Mouse (Mus musculus) MEL (cell line): ENCODE data around the gene Ablim1.

ENCODE experiments used
- CTCF ChIP-seq, 3 experiments: IDR thresholded peaks in 2 of 3; conservative IDR thresholded peaks in 1 of 3; 2 replicates each; pipeline ENCODE4 v1.5.1; 2011 to 2012; ENCODE audit warnings: low read length in 3 of 3, low read depth in 2 of 3, mild to moderate bottlenecking in 2 of 3, improper control_type of control experiment in 1 of 3, inconsistent platforms in 1 of 3, mixed read lengths in 1 of 3, moderate library complexity in 1 of 3; ENCODE audit not compliant: control insufficient read depth in 1 of 3, insufficient read depth in 1 of 3, poor library complexity in 1 of 3, severe bottlenecking in 1 of 3
- E2F4 ChIP-seq: IDR thresholded peaks from 2 replicates; pipeline ENCODE4 v1.6.1; 2011; ENCODE audit warnings: low read depth, low read length, improper control_type of control experiment, borderline replicate concordance
- EP300 ChIP-seq, 2 experiments: IDR thresholded peaks; 2 replicates each; pipeline ENCODE4 v1.6.1; 2011; ENCODE audit warnings: improper control_type of control experiment in 2 of 2, low read length in 2 of 2, low read depth in 1 of 2, mild to moderate bottlenecking in 1 of 2
- GABPA ChIP-seq: IDR thresholded peaks from 2 replicates; pipeline ENCODE4 v1.6.1; 2012; ENCODE audit warnings: low read depth, mild to moderate bottlenecking, inconsistent platforms, low read length, improper control_type of control experiment, moderate library complexity
- HCFC1 ChIP-seq: IDR thresholded peaks from 2 replicates; pipeline ENCODE4 v1.6.1; 2012; ENCODE audit warnings: low read depth, mild to moderate bottlenecking, inconsistent platforms, low read length, improper control_type of control experiment, moderate library complexity
- JUND ChIP-seq: IDR thresholded peaks from 2 replicates; pipeline ENCODE4 v1.6.1; 2011; ENCODE audit warnings: low read depth, mild to moderate bottlenecking, improper control_type of control experiment, low read length
- MXI1 ChIP-seq: IDR thresholded peaks from 2 replicates; pipeline ENCODE4 v1.6.1; 2011; ENCODE audit warnings: mild to moderate bottlenecking, low read depth, low read length, improper control_type of control experiment
- MYC ChIP-seq: IDR thresholded peaks from 2 replicates; pipeline ENCODE4 v1.6.1; 2011; ENCODE audit warnings: low read depth, mild to moderate bottlenecking, low read length, improper control_type of control experiment, moderate library complexity
- POLR2A ChIP-seq, 2 experiments: IDR thresholded peaks; 2 replicates each; pipeline ENCODE4 v1.6.1; 2011 to 2012; ENCODE audit warnings: low read length in 2 of 2, mild to moderate bottlenecking in 2 of 2, control low read depth in 1 of 2, improper control_type of control experiment in 1 of 2, low read depth in 1 of 2, moderate library complexity in 1 of 2; ENCODE audit not compliant: control insufficient read depth in 1 of 2, insufficient read depth in 1 of 2, poor library complexity in 1 of 2
- POLR2AphosphoS5 ChIP-seq: IDR thresholded peaks from 2 replicates; pipeline ENCODE4 v1.6.1; 2012; ENCODE audit warnings: low read depth, borderline replicate concordance, mild to moderate bottlenecking, inconsistent platforms, low read length, moderate library complexity, mixed read lengths
- RCOR1 ChIP-seq: IDR thresholded peaks from 2 replicates; pipeline ENCODE4 v1.6.1; 2012; ENCODE audit warnings: low read depth, mild to moderate bottlenecking, inconsistent platforms, low read length, improper control_type of control experiment
- SIN3A ChIP-seq: IDR thresholded peaks from 2 replicates; pipeline ENCODE4 v1.6.1; 2012; ENCODE audit warnings: low read length, improper control_type of control experiment, inconsistent platforms
- TBP ChIP-seq: IDR thresholded peaks from 2 replicates; pipeline ENCODE4 v1.8.0; 2011; ENCODE audit warnings: low read depth, low read length, improper control_type of control experiment
- TCF12 ChIP-seq: IDR thresholded peaks from 2 replicates; pipeline ENCODE4 v1.6.1; 2014; ENCODE audit warnings: low read depth, mild to moderate bottlenecking, inconsistent platforms, low read length, improper control_type of control experiment, moderate library complexity

DNA sequence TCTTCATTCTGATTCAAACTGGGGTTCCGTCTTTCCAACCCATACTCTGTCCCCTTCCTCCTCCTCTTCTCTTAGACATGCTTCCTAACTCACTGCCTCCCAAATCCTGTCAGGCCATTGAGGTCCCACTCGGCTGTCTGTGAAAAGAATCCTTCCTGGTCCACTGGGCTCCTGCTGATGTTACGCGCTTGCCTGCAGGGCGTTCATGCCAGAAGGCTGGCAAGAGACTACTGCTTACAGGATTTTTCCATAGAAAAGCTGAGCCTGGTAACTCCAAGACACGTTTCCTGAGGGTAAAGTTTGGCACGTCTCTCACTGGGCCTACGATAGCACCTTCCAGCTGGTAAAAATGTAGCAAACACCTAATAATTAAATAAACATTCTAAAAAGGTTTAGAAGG, 36.5 kb downstream of the Ablim1 start:
- no peak for TF ChIP-seq POLR2A (IDR thresholded peaks at IDR 0.05; ENCODE audit: control insufficient read depth in 1 of 2, insufficient read depth in 1 of 2, low read depth in 1 of 2, low read length in 2 of 2, poor library complexity in 1 of 2)
- TF ChIP-seq CTCF (IDR thresholded peaks at IDR 0.05 in 2 of 3, conservative IDR thresholded peaks at IDR 0.05 in 1 of 3; ENCODE audit: control insufficient read depth in 1 of 3, insufficient read depth in 1 of 3, low read depth in 2 of 3, low read length in 3 of 3, poor library complexity in 1 of 3, severe bottlenecking in 1 of 3): no peak
- TF ChIP-seq HCFC1: no peak
- no peak for TF ChIP-seq MYC
- no peak for TF ChIP-seq JUND
- TF ChIP-seq GABPA: no peak
- TF ChIP-seq TCF12: no peak
- TF ChIP-seq EP300 (IDR thresholded peaks at IDR 0.05; ENCODE audit: low read depth in 1 of 2, low read length in 2 of 2): no peak
- TF ChIP-seq TBP: no peak
- TF ChIP-seq MXI1: no peak
- no peak for TF ChIP-seq SIN3A
- no peak for TF ChIP-seq RCOR1
- TF ChIP-seq POLR2AphosphoS5: no peak
- no peak for TF ChIP-seq E2F4
